Mouse (Mus musculus): ENCODE measurements around the gene Pip4k2b.

DNA sequence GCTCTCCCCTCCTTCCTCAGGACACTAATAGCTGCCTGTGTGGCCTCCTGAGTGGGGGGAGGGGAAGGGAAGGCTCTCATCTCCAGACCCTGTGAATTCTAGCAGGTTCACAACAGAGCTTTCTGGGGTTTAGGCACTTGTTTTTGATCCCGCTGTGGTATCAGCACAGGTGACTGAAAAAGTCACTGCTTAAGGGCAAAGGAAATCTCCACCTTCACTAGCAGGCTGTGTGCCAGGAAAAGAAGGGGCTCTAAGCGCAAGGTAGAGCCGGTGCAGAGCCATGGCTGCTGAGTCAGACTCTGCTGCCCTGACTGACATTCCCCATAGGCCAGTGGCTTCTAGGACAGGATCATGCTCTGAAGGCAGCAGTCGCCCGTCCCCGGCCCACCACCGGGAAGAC is 15.8 kb downstream of the Pip4k2b start:
- no peak for TF ChIP-seq POLR2A (IDR thresholded peaks at IDR 0.05; ENCODE audit: low read depth, low read length)
- TF ChIP-seq CTCF (IDR thresholded peaks at IDR 0.05; ENCODE audit: extremely low read depth, insufficient read depth, insufficient read length, insufficient replicate concordance), result no peak
